Mouse (Mus musculus) ES-CJ7 (cell line): ENCODE measurements around the gene Tmem234.

Source experiments
- DNase-seq: peaks from one replicate; pipeline ENCODE4 v3.0.0; 2011; ENCODE audit warnings: low read depth, low spot score

The Tmem234 gene

DNA sequence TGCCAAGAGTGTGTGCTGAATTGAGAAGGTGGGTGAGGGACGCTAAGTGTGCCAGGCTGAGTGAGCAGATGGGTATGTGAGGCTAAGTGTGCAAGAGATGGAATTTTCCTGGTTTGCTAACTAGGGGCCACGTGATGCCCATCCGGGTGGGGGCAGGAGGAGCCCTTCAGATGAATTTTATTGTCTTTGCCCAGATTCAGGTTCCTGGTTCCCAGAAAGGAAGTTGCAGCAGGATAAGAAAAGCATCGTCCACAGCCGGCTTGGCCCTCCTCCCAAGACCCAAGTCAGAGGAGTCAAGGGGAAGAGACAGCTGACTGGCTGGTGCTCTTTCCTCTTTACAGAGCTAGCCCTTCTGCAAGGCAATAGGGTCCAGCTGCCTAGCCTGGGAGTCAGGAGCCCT is 22.0 kb upstream of the Tmem234 start, which contains the start of gene Fam167b:
Fam167b (minus strand) TSS at position 84 of the 400 bp plus-strand sequence.
- no peak for DNase-seq

DNA sequence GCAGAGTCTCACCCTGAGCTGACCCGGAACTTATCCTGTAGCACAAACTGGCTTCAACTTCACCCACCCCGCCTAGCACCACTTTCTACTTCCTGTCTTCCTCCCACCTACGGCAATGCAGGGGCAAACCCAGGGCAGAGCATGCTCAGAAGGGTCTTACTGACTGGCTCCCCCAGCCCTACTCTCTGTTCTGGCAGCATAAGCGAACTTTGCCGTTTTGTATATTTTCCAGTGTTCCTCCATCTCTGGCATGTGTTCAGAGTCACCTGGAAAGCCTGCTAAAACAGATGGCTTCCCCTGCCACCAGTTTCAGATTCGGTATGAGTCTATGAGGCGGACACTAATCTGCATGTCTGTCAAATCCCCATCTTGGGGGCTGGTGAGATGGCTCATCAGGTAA is 20.1 kb upstream of the Tmem234 start:
- DNase-seq, result peak; percentile 89

DNA sequence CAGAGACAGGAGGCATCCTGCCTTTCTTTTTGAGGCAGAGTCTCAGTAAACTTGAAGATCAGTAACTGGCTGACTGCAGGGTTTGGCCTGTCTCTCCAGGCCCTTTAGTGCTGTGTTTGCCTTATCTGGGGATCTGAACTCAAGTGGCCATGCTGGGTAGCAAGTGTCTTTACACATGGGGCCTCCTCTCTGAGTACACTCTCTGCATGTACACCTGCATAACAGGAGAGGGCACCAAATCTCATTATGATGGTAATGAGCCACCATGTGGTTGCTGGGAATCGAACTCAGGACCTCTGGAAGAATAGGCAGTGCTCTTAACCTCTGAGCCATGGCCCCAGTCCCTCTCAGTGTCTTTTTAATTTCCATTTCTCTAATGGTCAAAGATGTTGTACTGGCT is 18.2 kb upstream of the Tmem234 start:
- DNase-seq, result peak; percentile 86

DNA sequence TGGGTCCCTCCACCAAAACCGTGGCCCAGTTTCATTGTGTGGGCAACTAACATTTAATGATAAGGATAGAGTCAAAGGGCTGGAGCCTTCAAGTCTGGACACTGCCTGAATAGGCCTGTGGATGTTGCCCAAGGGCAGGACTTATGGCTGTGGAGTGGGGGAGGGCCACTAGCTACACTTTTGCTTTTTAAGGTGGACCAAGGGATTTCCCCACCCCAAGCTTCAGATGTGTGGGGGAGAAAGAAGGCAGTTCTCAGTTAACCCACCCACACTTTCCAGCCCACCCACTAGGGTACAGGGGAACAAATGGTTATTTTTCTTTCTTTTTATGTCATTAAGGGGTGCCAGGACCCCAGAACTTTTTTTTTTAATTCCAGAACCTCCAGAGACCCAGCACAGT is 16.1 kb upstream of the Tmem234 start:
- DNase-seq, result no peak

DNA sequence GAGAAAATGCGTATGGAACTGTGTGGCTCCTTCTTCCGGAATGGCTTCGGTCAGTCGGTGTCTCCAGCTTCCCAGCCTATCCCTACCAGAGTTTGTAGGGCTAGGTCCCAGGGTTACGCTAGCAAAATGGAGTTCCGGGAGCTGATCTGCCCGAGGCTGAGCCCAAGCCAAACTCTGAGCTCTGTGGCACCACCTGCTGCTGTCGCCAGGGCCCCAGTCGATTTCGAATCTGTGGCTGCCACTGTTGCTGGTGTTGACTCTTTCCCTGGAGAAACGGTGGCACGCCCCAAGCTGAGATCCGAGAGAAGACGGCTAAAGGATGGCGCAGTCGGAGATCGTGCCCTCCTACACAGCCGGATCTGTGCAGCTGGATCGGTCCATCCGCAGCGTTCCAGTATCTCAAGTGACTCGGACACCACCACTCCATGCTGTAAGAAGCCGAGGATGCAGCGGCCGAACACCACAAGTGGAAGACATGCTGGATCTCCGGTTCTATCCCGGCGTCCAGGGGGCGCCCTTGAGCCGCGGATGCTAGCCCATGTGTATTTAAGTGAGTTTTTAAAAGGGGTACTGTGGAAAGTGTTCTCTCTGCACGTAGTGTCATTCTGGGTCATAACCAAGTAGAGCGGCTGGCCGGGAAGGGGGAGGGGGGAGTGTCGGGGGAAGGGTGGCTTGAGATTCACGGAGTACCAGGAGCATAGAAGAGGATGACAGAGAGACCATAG is 15.4 kb upstream of the Tmem234 start:
- DNase-seq, result peak; percentile 89

DNA sequence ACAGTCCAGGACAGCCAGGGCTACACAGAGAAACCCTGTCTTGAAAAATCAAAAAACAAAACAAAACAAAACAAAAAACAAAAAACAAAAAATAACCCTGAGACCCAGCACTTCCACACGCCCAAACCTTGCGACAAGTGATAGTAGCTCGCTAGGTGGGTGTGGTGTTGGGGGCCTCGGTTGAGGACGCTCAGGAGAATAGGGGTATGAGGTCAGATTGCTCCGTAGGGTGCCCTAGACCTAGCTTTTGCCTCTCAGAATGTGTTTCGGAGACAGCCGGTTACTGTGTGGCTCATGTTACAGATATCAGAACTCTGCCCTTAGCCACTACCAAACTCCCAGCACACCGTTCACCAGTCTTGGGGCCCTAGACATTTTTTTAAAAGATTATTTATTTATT is 14.7 kb upstream of the Tmem234 start:
- DNase-seq, result no peak

DNA sequence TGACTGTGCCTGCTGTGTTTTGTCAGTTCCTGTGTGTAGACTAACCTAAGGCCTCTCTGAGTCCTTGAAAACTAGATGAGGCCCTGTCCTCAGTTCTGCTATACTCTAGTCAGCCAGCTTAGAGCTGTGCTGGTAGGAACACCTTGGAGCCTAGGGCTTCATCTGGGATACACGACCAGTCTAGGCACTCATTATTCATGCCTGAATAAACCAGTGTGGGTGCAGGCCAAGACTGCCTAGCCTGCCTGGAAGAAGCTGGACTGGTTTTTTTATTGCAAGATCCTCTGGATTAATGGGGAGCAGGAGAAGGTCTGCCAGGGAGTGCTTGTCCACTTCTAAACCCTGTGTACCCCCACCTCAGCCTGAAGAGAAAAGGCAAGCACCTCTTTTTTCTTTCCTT is 13.5 kb upstream of the Tmem234 start:
- DNase-seq, result no peak

DNA sequence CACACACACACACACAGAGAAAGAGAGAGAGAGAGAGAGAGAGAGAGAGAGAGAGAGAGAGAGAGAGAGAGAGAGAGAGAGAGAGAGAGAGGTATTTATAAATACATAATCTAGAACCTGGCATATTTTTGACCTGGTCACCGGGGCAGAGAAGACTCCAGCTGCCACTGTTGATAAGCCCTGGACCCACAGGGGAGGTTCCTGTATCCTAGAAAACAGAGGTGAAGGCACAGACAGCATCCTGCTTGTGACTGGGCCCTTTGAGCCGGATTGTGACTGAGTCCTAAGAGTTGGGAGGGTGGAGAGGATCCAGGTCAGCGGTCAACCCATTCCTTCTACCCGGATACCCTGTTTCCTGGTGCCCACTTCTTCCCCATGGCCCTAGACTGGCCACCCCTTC is 11.6 kb upstream of the Tmem234 start:
- DNase-seq, result no peak

DNA sequence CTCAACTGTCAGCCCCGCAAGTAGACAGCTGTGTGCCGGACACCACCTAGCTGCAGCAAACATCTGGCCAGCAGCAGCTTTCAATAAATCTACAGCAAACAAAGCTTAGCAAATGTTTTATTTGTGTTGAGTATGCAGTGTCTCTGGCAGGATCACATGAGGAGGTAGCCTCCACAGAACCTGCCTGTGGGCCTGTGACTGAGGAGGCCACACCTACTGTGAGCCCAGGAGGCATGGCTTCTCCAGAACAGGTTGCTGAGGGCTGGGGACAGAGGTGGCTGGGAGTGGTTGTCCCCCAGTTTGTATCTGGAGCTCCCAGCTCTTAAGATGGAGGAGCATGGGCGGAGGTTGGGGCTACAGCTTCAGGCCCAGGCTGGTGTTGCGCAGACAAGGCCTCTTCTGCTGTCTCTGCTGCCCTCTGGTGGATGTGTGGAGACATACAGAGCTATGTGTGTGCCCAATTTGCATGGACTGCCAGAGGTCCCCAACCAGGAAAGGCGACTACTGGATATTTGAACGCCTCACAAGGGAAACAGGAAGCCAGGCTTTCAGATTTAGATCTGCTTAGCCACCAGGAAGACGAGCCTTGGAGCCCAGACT is 8.1 kb downstream of the Tmem234 start:
- DNase-seq, result peak; percentile 92

DNA sequence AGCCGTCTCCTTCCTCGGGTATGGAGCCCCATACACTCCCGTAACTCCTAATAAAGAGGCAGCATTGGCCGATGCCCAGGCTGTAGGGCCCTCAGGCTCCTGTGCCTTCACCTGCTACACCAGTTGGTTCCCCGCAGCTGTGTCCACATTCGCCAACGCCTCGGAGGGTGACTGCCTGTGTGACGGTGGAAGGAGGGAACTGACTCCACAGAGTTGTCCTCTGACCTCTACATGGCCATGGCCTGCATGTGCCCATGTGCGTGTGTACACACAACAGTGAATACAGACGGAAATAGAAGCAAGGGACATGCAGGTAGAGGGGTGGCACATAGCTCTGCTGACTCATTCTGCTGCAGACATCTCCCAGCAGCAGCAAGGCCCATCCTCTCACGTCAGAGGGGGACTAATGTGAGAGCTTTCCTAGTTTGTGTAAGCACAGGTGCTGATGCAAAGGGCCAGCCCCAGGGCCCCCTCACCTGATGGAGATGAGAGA is 8.7 kb downstream of the Tmem234 start:
- DNase-seq, result no peak

DNA sequence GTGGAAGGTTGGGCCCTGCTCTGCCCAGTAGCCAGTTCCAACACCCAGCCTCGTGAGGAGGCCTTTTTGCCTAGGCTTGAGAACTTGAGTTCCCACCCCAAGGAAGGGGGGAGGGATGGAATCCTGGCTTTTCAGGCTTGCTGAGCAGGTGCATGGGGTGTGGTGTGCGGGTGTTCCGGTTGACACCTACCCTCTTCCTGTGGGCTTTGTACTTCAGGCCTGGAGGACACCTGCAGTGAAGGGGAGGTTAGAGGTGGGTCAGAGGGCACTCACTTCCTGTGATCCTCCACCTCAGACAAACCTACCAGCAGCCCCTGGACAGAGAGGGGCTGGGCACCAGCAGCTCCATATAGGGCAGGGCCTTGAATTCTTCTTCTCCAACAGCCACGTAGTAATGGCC is 9.6 kb downstream of the Tmem234 start:
- DNase-seq, result peak; percentile 81

DNA sequence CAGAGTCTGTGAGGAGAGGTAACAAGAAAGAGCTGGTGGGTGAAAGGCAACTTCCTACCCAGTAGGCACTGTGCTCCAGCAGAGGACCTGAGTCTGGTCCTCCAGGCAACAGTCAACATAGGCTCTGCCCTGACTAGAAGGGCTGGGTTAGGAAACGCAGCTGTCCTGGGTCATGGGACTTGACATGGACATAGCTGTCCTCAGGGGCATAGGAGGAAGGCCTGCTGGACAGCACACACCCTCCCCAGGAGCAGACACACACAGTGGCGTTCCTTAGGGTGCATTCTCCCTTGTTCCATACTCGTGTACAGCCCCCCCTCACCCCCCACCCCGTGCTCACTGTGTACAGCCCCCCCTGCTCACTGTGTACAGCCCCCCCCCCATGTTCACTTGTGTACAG is 10.0 kb downstream of the Tmem234 start:
- DNase-seq, result no peak

DNA sequence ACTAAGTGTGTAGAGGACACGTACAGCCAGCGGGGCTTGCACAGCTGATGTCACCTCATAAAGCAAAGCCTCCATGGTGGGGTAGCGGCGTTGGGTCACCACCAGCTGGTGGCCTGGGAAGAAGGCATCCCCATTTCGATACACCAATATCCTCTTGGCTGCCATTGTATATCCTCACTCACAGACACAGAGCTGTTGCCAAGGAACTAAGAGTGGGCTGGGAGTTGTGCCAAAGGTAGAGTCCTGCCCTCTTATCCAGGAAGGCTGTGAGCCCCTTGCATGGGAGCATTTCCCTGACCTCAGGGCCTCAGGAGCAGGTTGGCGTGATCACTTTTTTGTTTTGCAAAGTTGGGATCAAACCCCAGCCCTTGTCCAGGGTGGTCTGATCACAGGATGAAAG is 13.6 kb downstream of the Tmem234 start, which contains the start of gene Dcdc2b:
Dcdc2b (minus strand) TSS at position 165 of the 400 bp plus-strand sequence.
- DNase-seq, result no peak

DNA sequence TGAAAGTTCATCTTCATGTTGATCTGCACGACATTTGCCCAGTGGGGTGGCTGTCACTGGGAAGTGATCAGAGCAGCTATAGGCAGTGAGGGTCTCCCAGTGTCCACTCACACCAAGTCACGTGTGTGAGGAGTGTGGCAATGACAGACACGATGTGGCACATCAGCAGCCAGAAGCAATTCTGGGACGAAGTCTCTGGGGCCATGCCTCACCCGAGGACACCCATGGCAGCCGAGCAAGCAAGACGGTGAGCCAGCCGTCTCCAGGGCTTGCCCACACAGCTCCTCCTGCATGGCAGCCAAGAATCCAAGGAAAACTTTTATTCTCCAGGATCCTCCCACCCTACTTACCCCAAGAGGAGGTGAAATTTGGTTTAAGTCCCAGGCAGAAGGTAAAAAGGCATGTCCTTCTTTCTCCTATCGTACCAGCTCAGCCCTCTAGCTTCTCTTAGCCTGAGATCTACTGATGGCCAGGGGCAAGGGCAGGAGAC is 15.4 kb downstream of the Tmem234 start:
- DNase-seq, result no peak

DNA sequence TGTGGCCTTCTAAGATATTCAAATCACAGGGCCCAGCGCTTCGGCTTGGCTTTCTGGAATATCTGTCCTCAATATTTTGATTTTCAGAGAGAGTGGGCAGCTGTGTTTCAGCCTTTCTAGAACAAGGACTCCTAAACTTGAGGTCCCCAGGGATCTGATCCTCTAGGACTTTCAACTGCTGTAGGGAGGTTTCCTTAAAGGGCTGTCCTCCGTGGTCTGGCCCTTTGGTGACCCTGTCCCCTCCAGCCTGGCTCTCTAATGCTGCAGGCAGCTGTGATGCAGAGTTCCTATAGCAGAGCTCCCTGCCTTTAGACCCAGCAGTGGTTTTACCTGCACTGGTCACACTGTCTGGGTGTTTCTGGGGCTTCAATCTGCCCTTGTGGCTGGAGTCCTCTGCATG is 16.2 kb downstream of the Tmem234 start:
- DNase-seq, result no peak

DNA sequence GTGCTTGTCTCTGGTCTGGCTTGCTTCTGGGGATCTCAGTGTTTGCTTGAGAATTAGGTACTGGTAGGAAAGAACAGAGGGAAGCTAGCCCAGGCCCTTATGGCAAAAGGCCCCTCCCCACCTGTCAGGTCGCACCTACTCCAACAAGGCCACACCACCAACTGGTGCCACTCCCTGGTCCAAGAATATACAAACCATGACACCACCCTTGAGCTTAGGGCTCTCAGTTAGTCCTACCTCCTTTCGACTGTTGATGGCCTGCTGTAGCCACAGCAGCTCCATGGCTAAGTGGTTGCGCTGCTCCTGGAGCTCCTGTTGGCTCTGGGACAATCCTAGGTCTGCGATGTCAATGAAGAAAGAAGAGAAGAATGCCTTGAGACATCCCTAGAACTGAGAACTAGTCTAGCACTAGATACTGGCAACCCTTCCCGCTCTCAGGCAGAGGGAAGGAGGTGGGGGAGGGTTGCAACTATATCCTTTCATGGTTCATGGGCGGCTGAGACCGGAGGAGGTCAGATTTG is 16.7 kb downstream of the Tmem234 start:
- DNase-seq, result no peak

DNA sequence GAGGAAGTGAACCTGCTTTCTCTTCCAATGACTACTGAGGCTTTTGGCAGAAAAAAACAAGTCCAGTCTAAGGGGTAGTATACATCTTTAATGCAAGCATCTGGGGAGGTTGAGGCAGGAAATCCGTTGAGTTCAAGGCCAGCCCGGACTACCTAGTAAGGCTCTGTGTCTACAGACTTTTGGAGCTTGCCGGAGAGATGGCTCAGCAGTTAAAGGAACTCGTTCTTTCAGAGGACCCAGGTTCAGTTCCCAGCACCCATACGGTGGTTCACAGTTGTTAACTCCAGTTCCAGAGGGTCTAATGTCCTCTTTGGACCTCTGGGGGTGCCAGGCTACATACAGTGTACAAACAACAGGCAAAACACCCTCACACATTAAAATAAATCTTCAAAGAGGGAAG is 17.6 kb downstream of the Tmem234 start:
- DNase-seq, result no peak

DNA sequence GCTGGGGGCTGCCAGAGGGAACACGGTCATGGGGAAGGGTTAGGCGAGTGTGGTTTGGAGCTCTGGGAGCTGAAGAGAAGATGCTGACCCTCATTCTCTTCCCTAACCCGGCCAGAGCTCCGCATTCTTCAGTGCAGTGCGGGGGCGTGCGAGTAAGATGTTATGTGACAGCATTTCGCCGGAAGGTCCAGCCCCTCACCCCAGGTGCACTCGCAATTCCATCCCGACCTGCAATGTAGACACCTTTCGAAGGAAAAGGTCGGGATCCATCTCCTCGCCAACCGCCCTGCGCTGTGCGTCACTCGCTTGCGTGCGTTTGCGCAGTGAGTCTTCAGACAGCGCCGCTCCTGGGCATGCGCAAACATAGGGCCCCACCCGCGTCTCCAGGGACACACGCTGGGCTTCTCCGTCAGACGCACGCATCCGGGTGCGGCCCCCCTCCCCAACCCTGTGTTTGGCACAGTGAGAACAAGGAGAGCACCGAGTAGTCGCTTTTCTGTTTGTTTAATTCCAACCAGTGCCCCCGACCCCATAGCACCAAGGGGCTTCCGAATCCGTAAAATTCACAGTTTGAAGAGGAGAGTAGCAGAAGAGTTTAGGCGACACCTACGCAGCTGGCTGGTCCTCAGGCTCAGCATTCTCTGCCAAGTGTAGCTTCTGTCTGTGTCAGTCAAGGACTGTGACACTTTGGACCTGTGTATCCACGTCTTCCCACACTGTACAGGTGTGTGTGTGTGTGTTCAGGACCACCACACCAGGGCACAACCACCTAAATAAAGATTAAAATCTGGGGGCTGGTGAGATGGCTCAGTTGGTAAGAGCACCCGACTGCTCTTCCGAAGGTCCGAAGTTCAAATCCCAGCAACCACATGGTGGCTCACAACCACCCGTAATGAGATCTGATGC is 18.6 kb downstream of the Tmem234 start, which contains the start of gene Iqcc:
Iqcc (minus strand) TSS at position 314 of the 906 bp plus-strand sequence.
- peak; percentile 95 for DNase-seq

DNA sequence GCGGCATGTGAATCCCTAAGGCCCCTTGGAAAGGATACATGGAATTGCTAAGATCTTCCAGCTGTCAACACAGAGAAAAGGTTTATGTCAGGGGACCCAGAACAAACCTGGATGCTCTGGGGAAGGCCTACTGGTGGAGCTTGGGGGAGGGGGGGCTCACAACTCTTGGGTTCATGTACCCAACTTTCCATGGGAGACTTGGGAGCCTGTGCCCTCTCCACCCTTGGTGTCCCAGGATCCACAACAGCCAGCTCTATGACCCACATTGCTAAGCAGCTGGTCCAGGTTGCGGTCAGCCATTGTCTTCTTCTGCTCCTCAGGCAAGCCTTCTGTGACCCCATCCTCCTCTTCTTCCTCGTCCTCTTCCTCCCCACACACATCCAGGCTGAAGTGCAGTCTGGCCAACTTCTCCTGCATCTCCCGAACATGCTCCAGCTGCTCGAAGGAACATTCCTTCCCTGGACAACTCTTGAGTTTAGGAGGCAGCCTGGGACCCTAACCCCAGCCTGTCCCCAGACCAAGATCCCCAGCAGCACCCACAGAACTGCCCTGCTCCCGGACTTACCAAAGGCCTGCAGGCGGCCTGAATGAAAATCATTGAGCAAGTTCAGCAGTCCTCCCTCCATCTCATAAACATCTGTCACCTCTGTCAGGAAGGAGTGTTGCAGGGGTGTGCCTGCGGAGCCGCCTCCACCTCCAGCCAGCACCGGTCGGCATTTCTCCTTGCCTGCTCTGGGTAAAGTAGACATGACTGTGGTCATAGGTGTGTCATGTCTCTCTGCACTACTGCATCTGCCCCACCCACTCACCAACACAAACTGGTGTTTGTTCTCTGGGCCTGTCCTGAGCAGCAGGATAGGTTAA is 20.2 kb downstream of the Tmem234 start:
- no peak for DNase-seq

DNA sequence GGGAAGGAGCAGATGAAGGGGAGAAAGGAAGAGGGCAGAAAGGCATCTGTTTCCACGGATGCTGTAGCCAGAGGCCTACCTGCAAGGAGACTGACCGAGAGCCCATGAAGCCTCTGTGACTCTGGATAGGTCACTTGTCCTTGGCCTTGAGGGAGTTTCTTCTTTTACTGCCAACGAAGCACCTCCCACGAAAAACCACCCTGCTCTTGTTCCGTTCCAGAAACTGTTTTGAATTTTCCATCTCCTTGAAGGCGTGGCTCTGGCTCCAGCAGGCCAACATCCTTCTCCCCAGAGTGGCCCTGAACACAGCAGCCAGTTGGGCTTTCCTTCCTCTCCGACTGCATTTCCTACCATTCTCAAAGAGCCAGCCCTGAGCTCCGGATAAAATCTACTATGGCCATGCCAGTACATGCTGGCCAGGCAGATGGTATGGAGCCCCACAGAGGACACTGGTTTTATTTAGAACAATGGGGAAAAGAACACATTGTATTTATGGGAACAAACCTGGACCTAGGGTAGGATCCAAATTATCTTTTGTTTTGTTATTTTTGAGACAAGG is 20.9 kb downstream of the Tmem234 start:
- DNase-seq, result no peak
